Mouse (Mus musculus): Measurements from ENCODE around the gene Zfp975. TPM values are rescaled to one million over a fixed set of nuclear protein-coding genes. Genes with fewer than 3 reads are reported as not detected.

Zfp975 gene
- 0.16 and 0.19 TPM in 2 replicates for polyA plus RNA-seq (2012)

DNA sequence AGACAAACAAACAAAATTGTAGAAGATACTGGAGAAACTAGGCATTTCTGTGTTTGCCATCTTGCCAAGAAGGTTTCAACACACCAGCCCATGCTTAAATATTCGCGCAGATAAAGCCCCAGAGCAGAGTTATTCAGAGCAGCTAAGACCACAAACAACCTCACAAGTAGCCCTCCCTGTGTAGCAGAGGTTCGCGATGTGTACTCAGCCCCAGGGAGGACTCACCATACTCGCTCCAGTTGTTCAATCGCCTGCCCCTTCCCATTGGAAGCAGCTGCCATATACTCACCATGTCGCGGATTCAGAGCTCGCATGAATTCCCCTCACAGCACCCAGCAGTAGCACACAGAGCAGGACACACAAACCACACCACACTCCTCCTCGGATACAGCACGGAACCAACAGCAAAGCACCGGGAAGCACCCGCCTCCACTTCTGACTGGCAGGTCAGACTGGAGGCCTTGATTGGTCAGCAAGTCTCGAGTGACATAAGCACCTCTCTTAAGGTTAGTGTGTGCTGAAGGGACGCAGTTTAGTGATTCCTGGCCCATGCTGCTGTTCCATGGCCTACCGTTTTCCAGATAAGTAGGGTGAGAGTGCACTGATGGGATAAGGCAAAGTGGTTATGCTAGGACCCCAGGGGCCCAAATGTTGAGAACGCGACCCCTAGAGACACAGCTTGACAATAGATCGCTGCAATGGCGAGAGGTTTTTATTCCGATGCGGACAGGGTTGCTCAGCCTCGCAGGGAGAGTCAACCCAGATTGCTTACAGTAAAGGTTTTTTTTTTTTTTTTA lies at the start of gene Zfp975:
TSS of gene Zfp975 (minus strand) at position 381 of the 797 bp plus-strand sequence.

GRCm38 (mm10) chr7:42726917-42727316 lies 34.4 kb upstream of the Zfp975 start, which contains the start of gene Gm17067:
Gene Gm17067, minus strand, starts transcription at chr7:42727017.

DNA sequence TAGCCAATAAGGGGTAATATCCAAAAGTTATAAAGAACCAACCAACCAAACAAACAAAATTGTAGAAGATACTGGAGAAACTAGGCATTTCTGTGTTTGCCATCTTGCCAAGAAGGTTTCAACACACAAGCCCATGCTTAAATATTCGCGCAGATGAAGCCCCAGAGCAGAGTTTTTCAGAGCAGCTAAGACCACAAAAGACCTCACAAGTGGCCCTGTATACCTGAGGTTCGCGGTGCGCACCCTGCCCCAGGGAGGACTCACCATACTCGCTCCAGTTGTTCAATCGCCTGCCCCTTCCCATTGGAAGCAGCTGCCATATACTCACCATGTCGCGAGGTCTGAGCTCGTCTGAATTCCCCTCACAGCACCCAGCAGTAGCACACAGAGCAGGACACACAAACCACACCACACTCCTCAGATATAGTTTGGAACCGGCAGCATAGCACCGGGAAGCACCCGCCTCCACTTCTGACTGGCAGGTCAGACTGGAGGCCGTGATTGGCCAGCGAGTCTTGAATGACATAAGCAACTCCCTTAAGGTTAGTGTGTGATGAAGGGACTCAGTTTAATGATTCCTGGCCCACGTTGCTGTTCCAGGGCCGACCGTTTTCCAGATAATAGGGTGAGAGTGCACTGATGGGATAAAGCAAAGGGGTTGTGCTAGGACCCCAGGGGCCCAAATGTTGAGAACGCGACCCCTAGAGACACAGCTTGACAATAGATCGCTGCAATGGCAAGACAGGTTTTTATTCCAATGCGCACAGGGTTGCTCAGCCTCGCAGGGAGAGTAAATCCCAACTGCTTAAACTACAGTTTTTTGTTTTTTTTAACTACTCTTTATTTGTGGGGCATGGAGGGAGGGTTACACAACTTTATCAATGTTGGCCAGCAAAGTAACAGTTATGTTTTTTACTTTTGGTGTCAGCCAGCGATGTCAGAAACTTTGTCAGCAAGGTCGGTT lies 50.1 kb downstream of the Zfp975 start, which contains the start of gene Zfp976:
TSS of gene Zfp976 (minus strand) at position 437 of the 964 bp plus-strand sequence.

Other genes starting within 250 kb of the Zfp975 start
- gene 4933421I07Rik, start 244.6 kb downstream of the Zfp975 start, polyA plus RNA-seq (2012): not detected in 2 replicates
- gene Zfp141, start 187.0 kb downstream of the Zfp975 start, polyA plus RNA-seq (2012): 2.5 and 3.2 TPM in 2 replicates
- not detected in 2 replicates for gene Gm21028, start 114.2 kb downstream of the Zfp975 start, polyA plus RNA-seq (2012)
- gene Zfp977, start 100.2 kb downstream of the Zfp975 start, polyA plus RNA-seq (2012): not detected in 2 replicates
- 0.33 and 0.38 TPM in 2 replicates for gene Zfp976, start 50.2 kb downstream of the Zfp975 start, polyA plus RNA-seq (2012)
- not detected in 2 replicates for gene Gm17067, start 34.3 kb upstream of the Zfp975 start, polyA plus RNA-seq (2012)
- not detected in 2 replicates for gene Vmn2r62, start 100.8 kb upstream of the Zfp975 start, polyA plus RNA-seq (2012)
- gene Gm2381, start 174.5 kb upstream of the Zfp975 start, polyA plus RNA-seq (2012): 0.01 TPM in 1 of 2 replicates, not detected in the other
- gene Vmn2r63, start 241.1 kb upstream of the Zfp975 start, polyA plus RNA-seq (2012): not detected in 2 replicates